In genomic region chr2:128179808-128180379, GRCm38 (mm10) we compare ENCODE assay signal across 10 mouse cellular contexts. TPM values are rescaled to one million over a fixed set of nuclear protein-coding genes. Genes with fewer than 3 reads are reported as not detected.
A peak's percentile ranks its signal among the peaks of the same experiment; 100 is the strongest.
DNase-seq lines count a peak whose midpoint lies in the region; ATAC-seq and TF ChIP-seq lines count a peak whose summit lies in the region.
"Had no signal": no experiment of that assay in that cellular context is flagged by ENCODE, and none has a peak within 500 bp of the region (broad histone marks: within the 10 kb centered on the region; RNA-seq: fewer than 3 reads in every experiment).

No protein-coding gene starts in this region.

- no peaks in the 10 kb centered on the region for H3K9me3 ChIP-seq in liver, embryonic 12.5 days (replicated peaks)
- no peaks in the 10 kb centered on the region for H3K9me3 ChIP-seq in embryonic facial prominence, embryonic 15.5 days (replicated peaks)
- no peaks in the 10 kb centered on the region for H3K9me3 ChIP-seq in intestine, embryonic 15.5 days
- no peaks in the 10 kb centered on the region for H3K9me3 ChIP-seq in midbrain, embryonic 14.5 days (ENCODE audit: control insufficient read depth, low read length)

- no peak overlapping the region for H3K27ac ChIP-seq in liver, embryonic 12.5 days
- H3K27ac ChIP-seq in embryonic facial prominence, embryonic 15.5 days (replicated peaks), result 0 out of 2 replicates have a peak overlapping the region, but pooled peaks have one; percentile 9
- H3K27ac ChIP-seq in intestine, embryonic 15.5 days, result 0 out of 2 replicates have a peak overlapping the region, but pooled peaks have one; percentile 11
- no peak overlapping the region for H3K27ac ChIP-seq in testis, adult 2 months (ENCODE audit: control insufficient read depth, insufficient read depth, low read depth, low read length)
- no peak overlapping the region for H3K27ac ChIP-seq in midbrain, embryonic 14.5 days (replicated peaks; ENCODE audit: low read depth, low read length)
- H3K27ac ChIP-seq: macrophage had no signal

- no peak overlapping the region for H3K4me2 ChIP-seq in liver, embryonic 12.5 days
- H3K4me2 ChIP-seq in embryonic facial prominence, embryonic 15.5 days (replicated peaks), result no peak overlapping the region
- H3K4me2 ChIP-seq in intestine, embryonic 15.5 days (replicated peaks), result no peak overlapping the region
- H3K4me2 ChIP-seq in midbrain, embryonic 14.5 days (ENCODE audit: low read length), result no peak overlapping the region

- WGBS in liver, embryonic 12.5 days (ENCODE audit: insufficient replicate concordance), result 22% methylated on average over 9 of the region's 9 CpGs
- WGBS in embryonic facial prominence, embryonic 15.5 days, result 32% methylated on average over 9 of the region's 9 CpGs
- 37% methylated on average over 9 of the region's 9 CpGs for WGBS in intestine, embryonic 15.5 days
- 41% methylated on average over 9 of the region's 9 CpGs for WGBS in midbrain, embryonic 14.5 days

- no peaks in the 10 kb centered on the region for H3K36me3 ChIP-seq in liver, embryonic 12.5 days
- no peaks in the 10 kb centered on the region for H3K36me3 ChIP-seq in embryonic facial prominence, embryonic 15.5 days
- H3K36me3 ChIP-seq in intestine, embryonic 15.5 days, result no peaks in the 10 kb centered on the region
- H3K36me3 ChIP-seq in testis, adult 2 months (ENCODE audit: control insufficient read depth, insufficient read depth, low read length), result no peaks in the 10 kb centered on the region
- no peaks in the 10 kb centered on the region for H3K36me3 ChIP-seq in midbrain, embryonic 14.5 days (ENCODE audit: control insufficient read depth, insufficient read depth, low read length)

- H3K4me3 ChIP-seq in liver, embryonic 12.5 days, result no peak overlapping the region
- no peak overlapping the region for H3K4me3 ChIP-seq in embryonic facial prominence, embryonic 15.5 days (replicated peaks)
- no peak overlapping the region for H3K4me3 ChIP-seq in intestine, embryonic 15.5 days (replicated peaks)
- H3K4me3 ChIP-seq in testis, adult 2 months (ENCODE audit: control insufficient read depth, low read depth, low read length), result peak overlapping the region; percentile 80
- H3K4me3 ChIP-seq in midbrain, embryonic 14.5 days (replicated peaks; ENCODE audit: low read depth, low read length), result no peak overlapping the region

- TF ChIP-seq CTCF in testis, adult 2 months (IDR thresholded peaks at IDR 0.05; ENCODE audit: control insufficient read depth, insufficient read depth, insufficient replicate concordance, low read depth, low read length), result no peak

- H3K27me3 ChIP-seq in liver, embryonic 12.5 days (replicated peaks), result no peaks in the 10 kb centered on the region
- no peaks in the 10 kb centered on the region for H3K27me3 ChIP-seq in embryonic facial prominence, embryonic 15.5 days
- H3K27me3 ChIP-seq in intestine, embryonic 15.5 days (replicated peaks), result no peaks in the 10 kb centered on the region
- no peaks in the 10 kb centered on the region for H3K27me3 ChIP-seq in testis, adult 2 months (ENCODE audit: control insufficient read depth, insufficient read depth, low read length)
- H3K27me3 ChIP-seq in midbrain, embryonic 14.5 days (ENCODE audit: control insufficient read depth, insufficient read depth, low read length), result no peaks in the 10 kb centered on the region
- H3K27me3 ChIP-seq: Patski had no signal

- H3K9ac ChIP-seq in liver, embryonic 12.5 days, result no peak overlapping the region
- H3K9ac ChIP-seq in embryonic facial prominence, embryonic 15.5 days, result no peak overlapping the region
- no peak overlapping the region for H3K9ac ChIP-seq in intestine, embryonic 15.5 days
- no peak overlapping the region for H3K9ac ChIP-seq in midbrain, embryonic 14.5 days (replicated peaks; ENCODE audit: low read length)

- no peak for TF ChIP-seq POLR2A in testis, adult 2 months (IDR thresholded peaks at IDR 0.05; ENCODE audit: control insufficient read depth, low read depth, low read length)

- no peak; the same call in 1 of the 2 replicates for ATAC-seq in liver, embryonic 12.5 days
- ATAC-seq in embryonic facial prominence, embryonic 15.5 days (ENCODE audit: insufficient number of reproducible peaks, low FRiP score, low TSS enrichment, low read depth), result 0 out of 2 replicates have a peak, but pooled peaks have one; percentile 24
- peak; percentile 94 for ATAC-seq in intestine, embryonic 15.5 days
- no peak for ATAC-seq in midbrain, embryonic 14.5 days (ENCODE audit: low FRiP score, low TSS enrichment)
- no peak for ATAC-seq in CD4-positive, CD25-positive, alpha-beta regulatory T cell, adult 4 months
- ATAC-seq: Patski had no signal

- DNase-seq in liver, result peak; percentile 46
- DNase-seq in lung, adult 18-20 months, result peak; percentile 92 to 94
- DNase-seq in midbrain, embryonic 14.5 days, result no peak

- H3K4me1 ChIP-seq in liver, embryonic 12.5 days, result peaks cover 43% of the 10 kb centered on the region
- peaks cover 22% of the 10 kb centered on the region for H3K4me1 ChIP-seq in embryonic facial prominence, embryonic 15.5 days
- H3K4me1 ChIP-seq in intestine, embryonic 15.5 days (replicated peaks), result peaks cover 32% of the 10 kb centered on the region
- peaks cover 19% of the 10 kb centered on the region for H3K4me1 ChIP-seq in testis, adult 2 months (ENCODE audit: control insufficient read depth, insufficient read depth, low read length)
- peaks cover 10% of the 10 kb centered on the region; the same call in 1 of the 2 replicates for H3K4me1 ChIP-seq in midbrain, embryonic 14.5 days (ENCODE audit: control insufficient read depth, insufficient read depth, low read length)

RNA-seq across cellular contexts. Expression of gene Bcl2l11, which starts 54.1 kb away (rescaled TPM):
- polyA plus RNA-seq in liver, embryonic 12.5 days (2016; fragmentation: Nextera tagmentation; extraction: Ambion mirVana), result 9.4 and 9.7 TPM in 2 replicates
- polyA plus RNA-seq in embryonic facial prominence, embryonic 15.5 days (2015; fragmentation: Nextera tagmentation; extraction: Ambion mirVana), result 17.3 and 17.4 TPM in 2 replicates
- polyA plus RNA-seq in intestine, embryonic 15.5 days (2015; fragmentation: Nextera tagmentation; extraction: Ambion mirVana), result 12.8 and 13.1 TPM in 2 replicates
- 59.1 and 63.3 TPM in 2 replicates for polyA plus RNA-seq in testis, adult 2 months (2012; rRNA removed)
- polyA plus RNA-seq in midbrain, embryonic 14.5 days (2014; fragmentation: Nextera tagmentation; extraction: Ambion mirVana), result 8.7 and 13.3 TPM in 2 replicates
- polyA plus RNA-seq in CD4-positive, CD25-positive, alpha-beta regulatory T cell, adult 4 months (2017; shearing (Covaris generic)), result 10 to 100 TPM; 15.3 to 16.9 TPM

Comparison
In these comparisons a context has a peak if more than half of its experiments do, and no peak if none do; other contexts are left out.
1. ATAC-seq: peak in embryonic facial prominence, embryonic 15.5 days (single experiment) and intestine, embryonic 15.5 days (single experiment); none in liver, embryonic 12.5 days (single experiment), midbrain, embryonic 14.5 days (single experiment) and CD4-positive, CD25-positive, alpha-beta regulatory T cell, adult 4 months (single experiment).
2. H3K27ac ChIP-seq: peak in embryonic facial prominence, embryonic 15.5 days (single experiment) and intestine, embryonic 15.5 days (single experiment); none in liver, embryonic 12.5 days (single experiment), testis, adult 2 months (single experiment) and midbrain, embryonic 14.5 days (single experiment).